Mouse (Mus musculus) lung, postnatal 36 days (tissue): ENCODE results near the gene Cdc42bpg.
A peak's percentile ranks its signal among the peaks of the same experiment; 100 is the strongest.

Experiments
- DNase-seq: peaks from one replicate; pipeline ENCODE4 v3.0.0; 2022; ENCODE audit warnings: mixed read lengths

Gene Cdc42bpg

DNA sequence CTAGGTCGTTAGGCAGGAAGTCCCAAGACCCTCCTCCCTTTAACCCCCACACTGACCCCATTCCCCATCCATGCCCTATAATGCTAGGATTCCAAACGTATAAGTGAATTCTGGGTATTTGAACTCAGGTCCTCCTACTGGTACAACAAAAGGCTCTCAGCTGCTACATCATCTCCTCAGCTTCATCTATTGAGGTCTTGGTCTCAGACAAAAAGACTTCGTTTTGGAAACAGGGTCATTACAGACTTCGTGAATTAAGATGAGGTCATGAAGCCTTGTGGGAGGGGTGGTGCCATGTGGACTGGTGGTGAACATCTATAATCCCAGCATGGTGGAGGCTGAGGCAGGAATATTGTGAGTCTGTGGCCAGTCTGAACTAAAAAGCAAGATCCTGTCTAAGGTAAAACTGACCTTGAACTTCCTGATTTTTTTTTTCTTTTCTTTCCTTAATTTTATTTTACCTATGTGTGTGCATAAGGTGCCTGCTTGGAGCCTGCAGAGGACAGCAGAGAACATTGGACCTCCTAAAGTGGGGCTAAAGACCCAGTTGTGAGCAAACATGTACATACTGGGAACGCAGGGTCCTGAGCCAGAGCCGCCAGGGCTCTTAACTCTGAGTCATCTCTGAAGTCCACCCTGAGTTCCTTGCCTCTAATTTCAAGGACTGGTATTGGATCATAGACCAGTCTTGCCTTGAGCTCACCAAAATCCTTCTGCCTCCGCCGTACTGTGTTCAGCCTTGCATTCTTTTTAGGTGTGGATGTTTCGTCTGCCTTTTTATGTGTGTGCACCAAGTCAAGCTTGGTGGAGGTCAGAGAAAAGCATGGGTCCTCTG is 27.7 kb downstream of the Cdc42bpg start:
- DNase-seq, result no peak

DNA sequence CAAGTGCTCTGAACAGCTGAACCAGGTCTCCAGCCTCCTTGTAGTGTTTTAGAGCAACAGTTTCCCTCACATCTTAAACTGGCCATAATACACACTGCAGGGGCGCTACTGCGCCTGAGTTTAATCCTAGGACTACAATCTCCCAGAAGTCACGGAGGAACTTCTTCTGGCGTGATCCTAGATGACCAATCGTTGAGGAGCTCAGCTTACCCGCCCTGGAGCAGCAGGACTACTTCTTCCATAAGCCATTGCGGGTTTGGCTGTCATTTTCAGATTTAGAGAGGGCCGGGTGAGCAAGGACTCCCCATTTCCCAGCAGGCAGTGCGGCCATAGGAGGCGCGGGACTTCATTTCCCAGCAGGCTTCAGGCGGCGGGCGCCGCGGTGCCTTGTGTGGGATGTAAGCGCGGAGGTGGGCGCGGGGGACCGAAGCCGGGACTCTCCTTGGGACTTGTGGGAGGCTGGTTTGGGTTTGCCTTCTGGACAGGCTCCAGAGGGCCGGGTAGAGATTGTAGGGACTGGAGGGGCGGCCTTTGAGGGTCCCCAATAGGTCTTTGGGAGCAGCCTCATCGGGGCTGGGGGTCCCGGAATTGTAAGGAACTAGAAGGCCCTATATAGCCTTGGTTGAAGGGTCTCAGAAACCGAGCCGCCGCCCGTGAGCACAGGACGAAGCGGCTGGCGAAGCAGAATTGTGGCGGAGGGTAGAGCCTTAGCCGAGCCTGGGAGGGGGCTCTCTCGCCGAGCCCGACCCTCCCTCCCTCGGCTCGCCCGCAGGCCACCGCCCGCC is 28.6 kb downstream of the Cdc42bpg start, which contains the start of gene Men1:
TSS of gene Men1 (plus strand) at position 307 of the 785 bp plus-strand sequence.
- peak; percentile 97 for DNase-seq

- DNase-seq, result peak; percentile 26
These were observed 29.2 kb downstream of the Cdc42bpg start for GRCm38 (mm10) chr19:6335458-6335827.

DNA sequence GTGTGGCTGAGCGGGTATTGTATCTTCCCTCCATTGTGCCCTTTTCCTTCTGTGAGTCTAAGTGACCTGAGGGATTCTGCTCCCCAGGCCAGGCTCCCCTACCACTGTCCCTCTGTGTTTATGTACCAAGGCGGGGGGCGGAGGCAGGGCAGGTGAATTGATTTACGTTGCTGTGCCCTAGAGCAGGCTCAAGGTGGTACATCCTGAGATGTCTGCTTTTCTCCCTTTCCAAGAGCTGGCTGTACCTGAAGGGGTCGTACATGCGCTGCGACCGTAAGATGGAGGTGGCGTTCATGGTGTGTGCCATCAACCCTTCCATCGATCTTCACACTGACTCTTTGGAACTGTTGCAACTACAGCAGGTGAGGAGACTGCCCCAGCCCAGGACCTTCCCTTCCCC is 30.7 kb downstream of the Cdc42bpg start:
- DNase-seq, result no peak

GRCm38 (mm10) chr19:6338171-6338570 is 31.9 kb downstream of the Cdc42bpg start:
- DNase-seq, result no peak

DNA sequence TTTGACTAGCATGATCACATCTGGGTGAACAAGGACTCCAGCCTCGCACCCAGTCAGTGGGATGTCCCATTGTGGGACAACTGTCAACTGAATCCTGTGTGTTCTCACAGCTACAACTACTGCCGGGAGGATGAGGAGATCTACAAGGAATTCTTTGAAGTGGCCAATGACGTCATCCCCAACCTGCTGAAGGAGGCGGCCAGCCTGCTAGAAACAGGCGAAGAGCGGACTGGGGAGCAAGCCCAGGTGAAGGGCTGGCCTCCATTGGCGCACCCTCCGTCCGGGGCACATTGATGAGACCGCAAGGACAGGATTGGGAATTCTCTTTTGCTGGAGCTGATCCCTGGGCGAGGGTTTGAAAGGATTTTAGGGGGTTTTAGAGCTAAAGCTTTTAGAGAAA is 32.5 kb downstream of the Cdc42bpg start:
- DNase-seq, result peak; percentile 27

- no peak for DNase-seq
These were observed 32.9 kb downstream of the Cdc42bpg start for GRCm38 (mm10) chr19:6339191-6339590.

DNA sequence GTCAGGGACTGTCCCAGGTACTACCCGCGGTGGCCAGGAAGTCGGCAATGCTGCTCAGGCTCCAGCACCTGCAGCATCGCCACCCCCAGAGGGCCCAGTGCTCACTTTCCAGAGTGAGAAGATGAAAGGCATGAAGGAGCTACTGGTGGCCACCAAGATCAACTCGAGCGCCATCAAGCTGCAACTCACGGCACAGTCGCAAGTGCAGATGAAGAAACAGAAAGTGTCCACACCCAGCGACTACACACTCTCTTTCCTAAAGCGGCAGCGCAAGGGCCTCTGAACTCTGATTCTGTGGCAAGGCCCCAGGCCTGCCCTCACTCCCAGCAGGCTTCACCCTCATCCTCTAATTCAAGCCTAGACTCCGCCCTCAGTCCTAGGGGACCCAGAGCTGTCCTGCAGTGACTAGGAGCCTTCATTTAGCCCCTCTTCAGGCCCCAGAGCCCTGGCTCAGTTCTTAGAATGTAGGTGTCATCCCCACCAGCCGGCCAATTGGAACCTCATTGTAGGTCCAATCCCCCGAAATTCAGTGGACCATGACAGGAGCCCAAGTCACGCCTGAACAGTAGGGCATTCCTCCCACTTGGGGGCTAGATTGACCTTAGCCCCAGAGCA is 33.7 kb downstream of the Cdc42bpg start:
- DNase-seq, result peak; percentile 91

DNA sequence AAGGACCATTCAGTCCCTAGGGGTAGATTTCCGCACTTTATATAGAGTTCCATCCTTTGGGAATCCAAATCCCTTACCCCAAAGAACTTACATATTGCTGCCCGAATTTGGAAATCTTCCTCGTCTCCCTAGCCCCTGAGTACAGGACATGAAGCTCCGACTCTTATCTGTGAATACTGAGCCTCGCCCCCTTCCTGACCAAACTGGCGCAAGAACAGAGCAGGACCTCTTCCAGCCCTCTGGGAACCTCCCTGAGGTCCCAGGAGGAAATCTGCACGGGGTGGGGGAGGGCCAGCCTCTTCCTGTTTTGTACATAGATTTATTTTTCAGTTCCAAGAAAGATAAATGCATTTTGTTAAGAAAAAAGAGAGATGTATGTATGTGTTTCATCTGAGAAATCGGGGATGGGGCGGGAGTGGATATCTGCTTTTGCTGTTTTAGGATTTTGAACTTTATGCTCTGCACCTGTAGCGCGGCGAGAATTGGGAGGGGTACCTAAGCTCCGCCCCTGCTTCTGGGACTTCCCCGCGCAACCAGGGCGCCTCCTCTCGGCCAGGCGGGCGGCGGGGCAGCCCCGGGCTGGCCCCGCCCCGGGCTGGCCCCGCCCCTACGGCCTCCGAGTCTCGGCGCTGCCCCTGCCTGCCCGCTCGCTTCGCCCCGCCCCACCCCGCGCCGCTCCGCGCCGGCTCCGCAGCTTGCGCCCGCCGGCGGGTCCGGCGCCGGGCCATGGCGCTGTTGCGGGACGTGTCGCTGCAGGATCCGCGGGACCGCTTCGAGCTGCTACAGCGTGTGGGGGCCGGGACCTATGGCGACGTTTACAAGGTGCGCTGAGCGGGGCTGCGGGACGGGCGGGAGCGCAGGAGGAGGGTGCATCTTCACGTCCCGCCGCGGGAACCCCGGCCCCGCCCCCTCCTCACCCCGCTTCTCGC is 34.5 kb downstream of the Cdc42bpg start, which contains the start of gene Map4k2:
TSS of gene Map4k2 (plus strand) at position 612 of the 929 bp plus-strand sequence.
- peak; percentile 93 for DNase-seq

DNA sequence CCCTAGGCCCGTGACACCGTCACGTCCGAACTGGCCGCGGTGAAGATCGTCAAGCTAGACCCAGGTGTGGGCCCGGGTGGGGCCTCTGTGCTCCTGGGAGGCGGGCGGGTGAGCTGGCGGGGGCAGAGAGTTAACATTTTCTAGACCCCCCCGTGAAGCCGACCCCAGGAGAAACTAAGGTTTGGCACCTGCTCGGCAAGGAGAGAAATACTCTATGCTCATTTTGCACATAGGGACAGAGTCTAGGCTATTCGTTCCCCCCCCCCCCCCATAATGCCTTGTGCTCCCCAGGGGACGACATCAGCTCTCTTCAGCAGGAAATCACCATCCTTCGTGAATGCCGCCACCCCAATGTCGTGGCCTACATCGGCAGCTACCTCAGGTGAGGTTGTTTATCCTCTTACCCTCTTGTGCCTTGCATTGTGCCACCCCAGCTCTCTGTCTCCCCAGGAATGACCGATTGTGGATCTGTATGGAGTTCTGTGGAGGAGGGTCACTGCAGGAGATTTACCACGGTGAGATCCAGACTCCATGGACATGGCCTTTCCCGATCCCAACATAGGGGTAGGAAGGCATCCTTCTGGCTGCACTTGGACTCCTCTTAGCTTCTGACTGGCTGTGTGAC is 35.3 kb downstream of the Cdc42bpg start:
- DNase-seq, result no peak

GRCm38 (mm10) chr19:6342276-6342933 is 36.1 kb downstream of the Cdc42bpg start:
- DNase-seq, result peak; percentile 51

- DNase-seq, result no peak
These were observed 37.0 kb downstream of the Cdc42bpg start for GRCm38 (mm10) chr19:6343066-6343925.

- DNase-seq, result no peak
These were observed 37.7 kb downstream of the Cdc42bpg start for GRCm38 (mm10) chr19:6343996-6344395.

DNA sequence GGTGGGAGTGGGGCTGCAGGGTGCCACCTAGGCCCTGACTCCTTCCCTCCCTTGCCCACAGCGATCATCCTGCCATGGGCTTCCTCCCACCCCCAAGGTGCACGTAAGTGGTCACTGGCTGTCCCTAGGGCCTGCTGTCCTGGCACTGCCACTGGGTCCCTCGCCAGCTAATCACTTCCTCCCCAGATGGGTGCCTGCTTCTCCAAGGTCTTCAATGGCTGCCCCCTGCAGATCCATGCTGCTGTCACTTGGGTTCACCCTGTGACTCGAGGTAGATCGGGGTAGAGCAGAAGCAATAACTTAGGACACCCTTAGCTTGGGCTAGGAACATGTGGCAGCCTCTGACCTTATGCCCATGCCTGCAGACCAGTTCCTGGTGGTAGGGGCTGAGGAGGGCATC is 39.8 kb downstream of the Cdc42bpg start:
- no peak for DNase-seq

- DNase-seq, result no peak
These were observed 40.4 kb downstream of the Cdc42bpg start for GRCm38 (mm10) chr19:6346661-6347060.

- no peak for DNase-seq
These were observed 41.4 kb downstream of the Cdc42bpg start for GRCm38 (mm10) chr19:6347615-6348014.

DNA sequence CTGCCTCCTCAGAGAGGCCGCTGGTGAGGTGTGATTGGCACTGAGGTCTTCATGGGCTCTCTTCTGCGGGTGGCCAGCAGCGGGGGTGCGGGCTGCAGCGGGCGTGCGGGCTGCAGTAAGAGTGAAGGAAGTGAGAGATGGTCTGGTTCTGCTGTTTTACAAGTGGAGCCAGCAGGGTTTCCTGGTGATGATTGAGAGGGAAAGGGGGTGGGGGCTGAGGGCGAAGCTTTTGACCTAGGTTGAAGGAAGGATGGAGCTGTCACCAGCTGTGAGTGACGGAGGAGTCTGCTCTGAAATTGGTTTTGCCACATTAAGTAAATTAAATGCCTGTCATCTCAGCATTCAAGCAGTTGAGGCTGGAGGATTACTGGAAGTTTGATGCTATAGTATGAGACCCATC is 42.5 kb downstream of the Cdc42bpg start:
- no peak for DNase-seq

DNA sequence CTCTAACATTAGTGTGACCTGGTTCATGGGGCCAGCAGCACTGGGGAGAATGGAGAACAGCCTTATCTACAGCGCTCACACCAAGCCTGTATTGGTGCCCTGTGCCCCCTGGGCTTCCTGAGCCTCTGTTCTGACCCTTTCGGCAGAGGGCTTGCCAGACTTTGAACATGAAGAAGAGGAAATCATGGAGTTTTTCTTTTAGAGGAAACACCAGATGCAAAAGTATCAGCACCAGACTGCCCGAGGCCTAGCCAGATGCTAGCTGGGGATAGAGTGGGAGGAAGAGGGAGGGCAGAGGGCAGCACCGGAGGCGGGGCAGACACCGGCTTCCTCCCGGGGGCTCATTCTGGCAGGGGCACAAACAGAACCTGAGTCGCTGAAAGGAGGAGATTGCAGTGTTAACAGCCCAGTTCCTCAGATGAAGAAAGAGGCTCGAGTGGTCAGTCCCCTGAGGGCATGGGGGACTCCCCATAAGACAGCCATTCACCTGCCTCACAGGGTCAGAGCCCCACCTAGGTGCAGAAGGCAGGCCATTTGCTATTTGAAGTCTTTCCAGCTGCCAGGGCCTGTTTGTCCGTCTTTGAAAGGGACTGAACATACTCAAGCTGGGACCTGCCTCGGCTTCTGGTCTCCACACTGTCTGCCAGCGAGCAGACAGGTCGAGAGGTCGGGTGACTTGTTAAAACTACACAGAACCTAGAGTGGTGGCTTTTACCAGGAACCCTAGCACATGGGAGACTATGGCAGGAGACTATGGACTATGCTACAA is 43.1 kb downstream of the Cdc42bpg start:
- no peak for DNase-seq

DNA sequence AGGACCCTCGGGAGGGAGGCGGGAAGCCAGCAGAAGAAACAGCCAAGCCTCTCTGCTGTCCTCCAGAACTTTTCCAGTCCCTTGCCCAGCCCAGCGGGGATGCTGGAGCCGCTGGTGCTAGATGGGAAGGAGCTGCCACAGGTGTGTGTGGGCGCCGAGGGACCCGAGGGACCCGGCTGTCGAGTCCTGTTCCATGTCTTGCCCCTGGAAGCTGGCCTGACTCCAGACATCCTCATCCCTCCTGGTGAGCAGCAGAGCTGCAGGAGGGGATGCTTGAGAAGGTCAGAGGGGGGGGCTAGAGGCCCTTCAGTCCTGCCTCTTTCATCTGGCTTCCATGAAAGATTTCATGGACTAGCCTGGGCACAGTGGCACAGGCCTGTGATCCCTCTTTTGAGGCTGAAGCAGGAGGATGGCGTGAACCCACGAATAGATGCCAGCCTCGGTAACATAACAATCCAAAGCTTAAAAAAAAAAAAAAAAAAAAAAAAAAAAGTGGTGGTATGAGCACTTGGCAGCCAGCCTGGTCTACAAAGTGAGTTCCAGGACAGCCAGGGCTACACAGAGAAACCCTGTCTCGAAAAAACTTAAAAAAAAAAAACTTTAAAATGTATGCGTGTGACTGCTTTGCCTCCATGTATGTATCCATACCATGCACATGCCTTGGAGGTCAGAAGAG is 45.3 kb downstream of the Cdc42bpg start:
- DNase-seq, result no peak
